13 mouse cellular contexts compared by ENCODE assay signal in the genomic region with DNA sequence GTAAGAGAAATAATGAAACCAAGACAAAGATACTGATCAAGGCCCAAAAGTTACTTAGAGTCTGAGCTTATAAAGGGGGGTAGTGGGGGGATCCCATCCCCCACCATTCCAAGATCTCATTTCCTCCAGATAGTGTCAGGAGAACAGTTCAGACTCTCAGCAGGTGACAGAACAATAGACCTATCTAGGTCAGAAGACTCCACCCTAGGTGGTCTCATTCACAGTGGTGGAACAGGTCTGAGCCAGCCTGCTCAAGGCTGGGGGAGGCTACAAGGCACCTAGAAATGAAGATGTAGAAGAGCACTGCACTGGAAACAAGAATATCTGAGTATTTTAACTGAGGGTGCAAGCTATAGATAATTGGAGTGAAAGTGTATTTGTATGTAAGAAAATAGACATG.
"Had no signal": no experiment of that assay in that cellular context is flagged by ENCODE, and none has a peak within 500 bp of the region (broad histone marks: within the 10 kb centered on the region; RNA-seq: fewer than 3 reads in every experiment).

No protein-coding gene starts in this region.

- DNase-seq: gastrocnemius, adult 2 months; gastrocnemius, postnatal 10 days; gastrocnemius, postnatal 25 days; heart, adult 18-20 months; heart, postnatal 10 days; heart, postnatal 4 days; kidney, adult 18-20 months; kidney, adult 8-10 months; kidney, postnatal 10 days; kidney, postnatal 36 days; layer of hippocampus, adult 9-11 months; layer of hippocampus, postnatal 36 days; left cerebral cortex, postnatal 4 days had no signal
